Mouse (Mus musculus) stomach, embryonic 16.5 days (tissue): ENCODE measurements around the gene Aes. TPM values are rescaled to one million over a fixed set of nuclear protein-coding genes. Genes with fewer than 3 reads are reported as not detected.

Source experiments
- ATAC-seq: fragments of 200-750 bp; cut with Nextera tagmentation; 2 replicates; pipeline ENCODE4 v1.8.0; 2017; ENCODE audit warnings: moderate number of reproducible peaks, moderate TSS enrichment; ENCODE audit not compliant: insufficient read depth, low FRiP score
- H3K27ac ChIP-seq: fragments of 300-500 bp; sonication (generic); 2 replicates; pipeline ENCODE4 v1.5.1; 2014; ENCODE audit warnings: low read length
- H3K27me3 ChIP-seq: fragments of 300-500 bp; sonication (generic); 2 replicates; pipeline ENCODE4 v1.6.1; 2014; ENCODE audit warnings: low read length, control low read depth, mixed read lengths; ENCODE audit not compliant: control insufficient read depth, insufficient read depth
- H3K36me3 ChIP-seq: fragments of 300-500 bp; sonication (generic); 2 replicates; pipeline ENCODE4 v1.6.1; 2014; ENCODE audit warnings: low read length; ENCODE audit not compliant: control insufficient read depth, insufficient read depth
- H3K4me1 ChIP-seq: fragments of 300-500 bp; sonication (generic); 2 replicates; pipeline ENCODE4 v1.6.1; 2014; ENCODE audit warnings: low read length, control low read depth, mixed read lengths; ENCODE audit not compliant: control insufficient read depth, insufficient read depth
- H3K4me2 ChIP-seq: fragments of 300-500 bp; sonication (generic); 2 replicates; pipeline ENCODE4 v1.6.1; 2014; ENCODE audit warnings: low read depth, low read length, mixed read lengths
- H3K4me3 ChIP-seq: fragments of 300-500 bp; sonication (generic); replicated peaks from 2 replicates; pipeline ENCODE4 v1.5.1; 2014; ENCODE audit warnings: mild to moderate bottlenecking, low read length
- H3K9ac ChIP-seq: fragments of 300-500 bp; sonication (generic); 2 replicates; pipeline ENCODE4 v1.6.1; 2014; ENCODE audit warnings: low read length
- H3K9me3 ChIP-seq: fragments of 300-500 bp; sonication (generic); replicated peaks from 2 replicates; pipeline ENCODE4 v1.6.1; 2016; ENCODE audit warnings: low read length, control low read depth; ENCODE audit not compliant: control insufficient read depth
- WGBS: fragments of 180-500 bp; shearing (Covaris S2); extraction: QIAGEN DNeasy Blood & Tissue Kit; methylation state at CpG from one replicate; pipeline ENCODE4 v1.1.7; 2014; 5-methylcytosine and 5-hydroxymethylcytosine counted together
- polyA plus RNA-seq: library from polyadenylated mRNA; unstranded; fragments of >200 nt; fragmentation: Nextera tagmentation; extraction: Ambion mirVana; gene quantifications from 2 replicates; pipeline ENCODE4 v1.2.1, GENCODE M21; 2015

The Aes gene
- 325 and 351 TPM in 2 replicates for polyA plus RNA-seq

GRCm38 (mm10) chr10:81559163-81559626 is at the start of gene Aes:
Gene Aes (plus strand): TSS chr10:81559488.
- peak within 1 kb of the TSS; percentile 98 for H3K4me2 ChIP-seq
- whole genome bisulfite sequencing: under 1% methylated on average over 29 of the region's 53 CpGs
- H3K27me3 ChIP-seq: no peaks in the 10 kb centered on the region
- H3K36me3 ChIP-seq: peaks cover under 1% of the 10 kb centered on the region; the same call in 1 of the 2 replicates
- no peaks in the 10 kb centered on the region for H3K9me3 ChIP-seq
- H3K4me3 ChIP-seq: peak within 1 kb of the TSS; percentile 97
- H3K9ac ChIP-seq: peak within 1 kb of the TSS; percentile 99
- H3K4me1 ChIP-seq: peaks cover 33% of the 10 kb centered on the region
- H3K27ac ChIP-seq: peak within 1 kb of the TSS; percentile 95
- peak; percentile 83 for ATAC-seq

- no peaks in the 10 kb centered on the region for H3K4me1 ChIP-seq
- H3K4me3 ChIP-seq: no peak overlapping the region
- H3K4me2 ChIP-seq: no peak overlapping the region
- H3K27me3 ChIP-seq: no peaks in the 10 kb centered on the region
- no peak for ATAC-seq
- no peak overlapping the region for H3K27ac ChIP-seq
- no peak overlapping the region for H3K9ac ChIP-seq
- WGBS: 67% methylated on average over 14 of the region's 14 CpGs
- no peaks in the 10 kb centered on the region for H3K36me3 ChIP-seq
- H3K9me3 ChIP-seq: no peaks in the 10 kb centered on the region
Observed at GRCm38 (mm10) chr10:81510246-81510810, 49.0 kb upstream of the Aes start.

GRCm38 (mm10) chr10:81513798-81514197 is 45.5 kb upstream of the Aes start:
- Histone ChIP-seq H3K9me3 (no peaks in the 10 kb centered on the region), H3K4me2 (no peak overlapping the region), H3K9ac (no peak overlapping the region), H3K36me3 (no peaks in the 10 kb centered on the region), H3K27me3 (no peaks in the 10 kb centered on the region), H3K4me1 (no peaks in the 10 kb centered on the region), H3K4me3 (no peak overlapping the region), H3K27ac (no peak overlapping the region)
- 85% methylated on average over 5 of the region's 5 CpGs for WGBS
- ATAC-seq: no peak

- no peak overlapping the region for H3K9ac ChIP-seq
- no peaks in the 10 kb centered on the region for H3K36me3 ChIP-seq
- no peak overlapping the region for H3K4me3 ChIP-seq
- 78% methylated on average over 8 of the region's 8 CpGs for WGBS
- no peak overlapping the region for H3K27ac ChIP-seq
- H3K27me3 ChIP-seq: no peaks in the 10 kb centered on the region
- no peaks in the 10 kb centered on the region for H3K9me3 ChIP-seq
- ATAC-seq: no peak
- no peak overlapping the region for H3K4me2 ChIP-seq
- H3K4me1 ChIP-seq: no peaks in the 10 kb centered on the region
Observed at GRCm38 (mm10) chr10:81517227-81517626, 42.1 kb upstream of the Aes start.

GRCm38 (mm10) chr10:81518546-81518945 is 40.7 kb upstream of the Aes start:
- Histone ChIP-seq H3K36me3 (no peaks in the 10 kb centered on the region), H3K9ac (no peak overlapping the region), H3K4me2 (no peak overlapping the region), H3K9me3 (no peaks in the 10 kb centered on the region), H3K27me3 (no peaks in the 10 kb centered on the region), H3K4me1 (no peaks in the 10 kb centered on the region), H3K4me3 (no peak overlapping the region), H3K27ac (no peak overlapping the region)
- 14% methylated on average over 4 of the region's 4 CpGs for WGBS
- ATAC-seq: no peak

- Histone ChIP-seq H3K27me3 (no peaks in the 10 kb centered on the region), H3K9me3 (no peaks in the 10 kb centered on the region), H3K4me3 (no peak overlapping the region), H3K9ac (no peak overlapping the region), H3K4me2 (no peak overlapping the region), H3K27ac (no peak overlapping the region), H3K36me3 (no peaks in the 10 kb centered on the region), H3K4me1 (no peaks in the 10 kb centered on the region)
- ATAC-seq: no peak
- 68% methylated on average over 6 of the region's 6 CpGs for WGBS
Observed at GRCm38 (mm10) chr10:81519227-81519977, 39.9 kb upstream of the Aes start.

GRCm38 (mm10) chr10:81519978-81520365 is 39.3 kb upstream of the Aes start:
- Histone ChIP-seq H3K4me1 (peaks cover 2% of the 10 kb centered on the region), H3K4me3 (no peak overlapping the region), H3K27ac (no peak overlapping the region), H3K9me3 (no peaks in the 10 kb centered on the region), H3K4me2 (no peak overlapping the region), H3K36me3 (no peaks in the 10 kb centered on the region), H3K27me3 (no peaks in the 10 kb centered on the region), H3K9ac (no peak overlapping the region; the same call in 1 of the 2 replicates)
- WGBS: 64% methylated on average over 3 of the region's 3 CpGs
- ATAC-seq: no peak

DNA sequence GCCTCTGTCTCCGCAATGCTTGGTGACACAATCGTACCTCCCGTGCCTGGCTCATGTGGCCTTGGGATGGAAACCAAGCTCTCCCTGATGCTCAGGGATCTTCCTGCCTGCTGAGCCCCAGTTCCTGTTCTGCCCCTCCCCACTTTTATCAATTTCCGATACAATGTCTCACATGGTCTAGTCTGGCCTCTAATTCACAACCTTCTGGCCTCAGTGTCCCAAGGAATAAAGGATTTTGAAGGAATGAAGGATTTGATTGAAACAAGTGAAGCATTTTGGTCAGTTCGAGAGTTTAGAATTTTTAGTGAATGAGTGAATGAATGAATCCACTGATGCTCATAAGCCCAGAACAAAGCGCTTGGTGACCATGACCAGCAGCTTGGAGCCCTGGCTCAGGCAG is 36.1 kb upstream of the Aes start:
- Histone ChIP-seq H3K27ac (peak overlapping the region; percentile 82; the same call in 1 of the 2 replicates), H3K9me3 (no peaks in the 10 kb centered on the region)

GRCm38 (mm10) chr10:81523570-81523969 is 35.7 kb upstream of the Aes start:
- 10% methylated on average over 19 of the region's 19 CpGs for WGBS
- Histone ChIP-seq H3K27ac (peak overlapping the region; percentile 82), H3K4me3 (peak overlapping the region; percentile 35), H3K4me1 (peaks cover 4% of the 10 kb centered on the region), H3K9ac (peak overlapping the region; percentile 68), H3K4me2 (peak overlapping the region; percentile 38), H3K36me3 (no peaks in the 10 kb centered on the region), H3K27me3 (no peaks in the 10 kb centered on the region), H3K9me3 (no peaks in the 10 kb centered on the region)
- ATAC-seq: no peak

More for the DNA sequence above, 36.1 kb upstream of the Aes start:
- Histone ChIP-seq H3K4me2 (peak overlapping the region; percentile 38; the same call in 1 of the 2 replicates), H3K36me3 (no peaks in the 10 kb centered on the region), H3K4me3 (peak overlapping the region; percentile 35), H3K9ac (peak overlapping the region; percentile 68; the same call in 1 of the 2 replicates), H3K27me3 (no peaks in the 10 kb centered on the region), H3K4me1 (peaks cover 4% of the 10 kb centered on the region)
- no peak for ATAC-seq
- WGBS: 70% methylated on average over 6 of the region's 6 CpGs
